Mouse (Mus musculus) brain, embryonic 14.5 days (tissue): Measurements from ENCODE around the gene Tmem255b.

Experiments
- CTCF ChIP-seq: fragments of 200-500 bp; IDR thresholded peaks from 2 replicates; pipeline ENCODE4 v1.5.1; 2012; ENCODE audit warnings: inconsistent platforms, mild to moderate bottlenecking, moderate library complexity, borderline replicate concordance; ENCODE audit not compliant: insufficient read depth, insufficient read length; ENCODE audit errors: extremely low read depth
- POLR2A ChIP-seq: fragments of 200-500 bp; IDR thresholded peaks from 2 replicates; pipeline ENCODE4 v1.6.1; 2012; ENCODE audit warnings: mild to moderate bottlenecking, inconsistent platforms, borderline replicate concordance; ENCODE audit not compliant: poor library complexity, insufficient read depth, insufficient read length, severe bottlenecking; ENCODE audit errors: extremely low read depth

- no peak for TF ChIP-seq POLR2A
- TF ChIP-seq CTCF, result peak; percentile 29; the same call in 1 of the 2 replicates
These were observed 40.9 kb downstream of the Tmem255b start for GRCm38 (mm10) chr8:13475892-13476291.
